Mouse (Mus musculus) gastrocnemius, adult 2 months (tissue): ENCODE measurements around the gene Mapkapk2. TPM values are rescaled to one million over a fixed set of nuclear protein-coding genes. Genes with fewer than 3 reads are reported as not detected.
"Not testable (repeated sequence)": the region's sequence is repeated elsewhere in the genome, so short reads cannot be mapped to it uniquely, and the experiment has no call there.

Experiments
- DNase-seq: peaks from one replicate; pipeline ENCODE4 v3.0.0; 2022
- H3K27ac ChIP-seq: fragments of 200-600 bp; 2 replicates; pipeline ENCODE4 v1.8.1; 2022; ENCODE audit warnings: mild to moderate bottlenecking
- H3K4me3 ChIP-seq: fragments of 200-600 bp; 2 replicates; pipeline ENCODE4 v1.8.1; 2022; ENCODE audit warnings: mild to moderate bottlenecking, moderate library complexity
- CTCF ChIP-seq: fragments of 200-600 bp; IDR thresholded peaks from 2 replicates; pipeline ENCODE4 v1.8.1; 2022; ENCODE audit warnings: antibody characterized with exemption, mild to moderate bottlenecking, moderate library complexity
- intact Hi-C: fragments of 180-260 bp; cut with DNase I; formaldehyde crosslinking; loops from one replicate; pipeline ENCODE4 v1.15.1; 2025
- long read RNA-seq, 2 experiments: library from polyadenylated mRNA; stranded (forward); transcript quantifications; one replicate each; pipeline ENCODE4 v2.0.0; 2021
- total RNA-seq, 2 experiments: library from RNA; stranded (reverse); gene quantifications; 2 replicates each; pipeline ENCODE4 v1.2.3; 2021

The Mapkapk2 gene
- total RNA-seq = 100 to 1,000 TPM; 203 to 251 TPM
- long read RNA-seq, experiment 1, transcript Mapkapk2-201 (10 exons, 2,854 nt) = major isoform, 491 of 542 reads
- long read RNA-seq, experiment 1, partial matches to known transcripts = 18 of 542 reads
- long read RNA-seq, experiment 1, other reads (novel, unspliced or antisense) = 33 of 542 reads
- long read RNA-seq, experiment 2, transcript Mapkapk2-201 (10 exons, 2,854 nt) = major isoform, 599 of 662 reads
- long read RNA-seq, experiment 2, partial matches to known transcripts = 21 of 662 reads
- long read RNA-seq, experiment 2, other reads (novel, unspliced or antisense) = 42 of 662 reads

- no peak for TF ChIP-seq CTCF
- intact Hi-C loops = loop anchor here (5.0 kb wide), 1 partner anchor 35 kb away; no protein-coding TSS in a partner anchor
- H3K27ac ChIP-seq = peak within 1 kb of the TSS; percentile 93
- H3K4me3 ChIP-seq = peak within 1 kb of the TSS; percentile 99
- DNase-seq = peak; percentile 96
Measured at GRCm38 (mm10) chr1:131097700-131098094, at the start of gene Mapkapk2. Gene Mapkapk2 (minus strand): TSS chr1:131097826.

- DNase-seq = no peak
- Histone ChIP-seq H3K27ac (no peak overlapping the region), H3K4me3 (no peak overlapping the region)
- no peak for TF ChIP-seq CTCF
- intact Hi-C loops = no loop called here
Measured at GRCm38 (mm10) chr1:131146181-131146614, 48.6 kb upstream of the Mapkapk2 start.

- DNase-seq, H3K4me3 ChIP-seq, H3K27ac ChIP-seq, intact Hi-C loops: not testable (repeated sequence)
Measured at GRCm38 (mm10) chr1:131145222-131145621, 47.6 kb upstream of the Mapkapk2 start.

- no peak overlapping the region for H3K4me3 ChIP-seq
- no peak for DNase-seq
- intact Hi-C loops = no loop called here
- no peak overlapping the region for H3K27ac ChIP-seq
- no peak for TF ChIP-seq CTCF
Measured at GRCm38 (mm10) chr1:131142472-131142871, 44.8 kb upstream of the Mapkapk2 start.

- TF ChIP-seq CTCF = no peak
- H3K4me3 ChIP-seq = no peak overlapping the region
- intact Hi-C loops = no loop called here
- DNase-seq = no peak
- H3K27ac ChIP-seq = no peak overlapping the region
Measured at GRCm38 (mm10) chr1:131141449-131141848, 43.8 kb upstream of the Mapkapk2 start.

GRCm38 (mm10) chr1:131139102-131140095 lies 41.8 kb upstream of the Mapkapk2 start:
- Histone ChIP-seq H3K4me3 (peak overlapping the region; percentile 89), H3K27ac (peak overlapping the region; percentile 69)
- no peak for DNase-seq
- TF ChIP-seq CTCF = no peak
- intact Hi-C loops = loop anchor here (1.0 to 10.0 kb wide), 2 partner anchors 20 to 265 kb away; no protein-coding TSS in a partner anchor

- Histone ChIP-seq H3K27ac (peak within 1 kb of the TSS; percentile 69), H3K4me3 (peak within 1 kb of the TSS; percentile 89)
- TF ChIP-seq CTCF = peak; percentile 50
- intact Hi-C loops = loop anchor here (1.0 to 10.0 kb wide), 2 partner anchors 19 to 264 kb away; no protein-coding TSS in a partner anchor
- DNase-seq = peak; percentile 92
Measured at GRCm38 (mm10) chr1:131138191-131139016, 40.8 kb upstream of the Mapkapk2 start, which contains the start of gene Dyrk3. Gene Dyrk3 (minus strand): TSS chr1:131138340.

- Histone ChIP-seq H3K27ac (0 out of 2 replicates have a peak overlapping the region, but pooled peaks have one; percentile 46), H3K4me3 (peak overlapping the region; percentile 89)
- no peak for TF ChIP-seq CTCF
- DNase-seq = no peak
- intact Hi-C loops = loop anchor here (10.0 kb wide), 1 partner anchor 263 kb away; no protein-coding TSS in a partner anchor
Measured at GRCm38 (mm10) chr1:131137717-131138118, 40.1 kb upstream of the Mapkapk2 start.

- intact Hi-C loops = loop anchor here (10.0 kb wide), 1 partner anchor 262 kb away; no protein-coding TSS in a partner anchor
Measured at GRCm38 (mm10) chr1:131137111-131137510, 39.5 kb upstream of the Mapkapk2 start.

GRCm38 (mm10) chr1:131135960-131136629 lies 38.5 kb upstream of the Mapkapk2 start:
- Histone ChIP-seq H3K27ac (no peak overlapping the region), H3K4me3 (no peak overlapping the region)
- TF ChIP-seq CTCF = no peak
- intact Hi-C loops = loop anchor here (10.0 kb wide), 1 partner anchor 261 kb away; no protein-coding TSS in a partner anchor
- no peak for DNase-seq

More at GRCm38 (mm10) chr1:131137111-131137510, 39.5 kb upstream of the Mapkapk2 start:
- H3K4me3 ChIP-seq = no peak overlapping the region
- H3K27ac ChIP-seq = no peak overlapping the region
- DNase-seq = no peak
- TF ChIP-seq CTCF = no peak

GRCm38 (mm10) chr1:131134942-131135522 lies 37.4 kb upstream of the Mapkapk2 start:
- Histone ChIP-seq H3K4me3 (no peak overlapping the region), H3K27ac (no peak overlapping the region)
- TF ChIP-seq CTCF = no peak
- DNase-seq = no peak
- intact Hi-C loops = loop anchor here (10.0 kb wide), 1 partner anchor 260 kb away; no protein-coding TSS in a partner anchor
